Mouse (Mus musculus): ENCODE measurements around the gene Ufd1.

The Ufd1 gene

DNA sequence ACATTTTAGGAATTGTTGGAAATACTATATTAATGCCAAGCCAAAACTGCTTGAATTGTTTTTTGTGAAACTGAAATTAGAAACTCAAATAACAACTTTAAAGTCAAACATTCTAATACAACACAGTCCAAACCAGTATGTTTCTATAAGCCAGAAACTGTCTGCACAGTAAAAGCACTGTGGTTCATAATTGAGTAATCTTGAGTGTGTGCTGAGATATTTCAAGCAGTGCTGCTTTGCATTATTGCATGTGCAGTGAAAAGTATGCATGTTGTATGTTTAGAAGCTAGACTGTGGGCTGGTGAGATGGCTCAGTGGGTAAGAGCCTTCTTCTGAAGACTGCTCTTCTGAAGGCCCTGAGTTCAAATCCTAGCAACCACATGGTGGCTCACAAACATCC is 72.5 kb downstream of the Ufd1 start:
- no peak for DNase-seq (ENCODE audit: low read depth, low spot score)

Measured in skeletal muscle tissue, adult 2 months (tissue).